Mouse (Mus musculus): Measurements from ENCODE around the gene Nme6. TPM values are rescaled to one million over a fixed set of nuclear protein-coding genes. Genes with fewer than 3 reads are reported as not detected.
A peak's percentile ranks its signal among the peaks of the same experiment; 100 is the strongest.
"Not testable (repeated sequence)": the region's sequence is repeated elsewhere in the genome, so short reads cannot be mapped to it uniquely, and the experiment has no call there.

Nme6 gene
- 85.4 and 87.9 TPM in 2 replicates for polyA plus RNA-seq (2014; fragmentation: Nextera tagmentation; extraction: Ambion mirVana)

DNA sequence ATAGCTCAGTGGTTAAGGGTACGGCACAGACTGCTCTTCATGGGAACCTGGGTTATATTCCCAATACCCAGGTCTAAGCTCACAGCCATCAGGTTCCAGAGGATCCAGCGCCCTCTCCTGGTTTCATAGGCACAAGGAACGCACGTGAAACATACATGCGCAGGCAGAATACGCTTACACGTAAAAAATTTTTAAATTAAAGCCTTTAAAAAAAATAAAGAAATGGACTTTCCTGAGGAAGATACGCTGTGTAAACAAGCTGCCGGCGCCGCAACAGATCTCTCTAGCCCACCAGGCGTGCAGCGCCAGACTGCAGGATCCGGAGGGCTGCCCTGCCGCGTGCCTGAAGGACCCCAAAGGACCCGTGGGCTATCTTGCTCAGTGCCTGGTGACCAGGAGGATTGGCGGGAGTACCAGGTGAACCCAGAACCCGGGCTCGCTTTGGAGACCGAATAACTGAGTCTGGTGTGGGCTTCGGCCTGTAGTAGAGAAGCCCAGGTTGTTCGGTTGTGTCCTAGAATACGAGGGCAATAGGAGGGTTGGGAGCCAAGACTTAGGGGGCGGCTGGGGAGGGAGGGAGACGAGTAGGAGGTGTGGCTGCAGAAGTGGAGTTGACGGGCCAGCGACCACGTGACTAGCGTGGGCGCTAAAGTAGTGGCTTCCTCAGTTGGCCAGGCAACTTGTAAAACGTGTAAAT is at the start of gene Nme6:
Gene Nme6, plus strand, starts transcription at position 359 of the 697 bp plus-strand sequence.
- no peaks in the 10 kb centered on the region for H3K9me3 ChIP-seq (ENCODE audit: control insufficient read depth, low read length)
- H3K27me3 ChIP-seq (replicated peaks; ENCODE audit: control insufficient read depth, insufficient read depth, low read length), result no peaks in the 10 kb centered on the region
- H3K36me3 ChIP-seq (ENCODE audit: control insufficient read depth, insufficient read depth, low read length), result peaks cover 20% of the 10 kb centered on the region
- peak within 1 kb of the TSS; percentile 97 for H3K4me2 ChIP-seq (ENCODE audit: low read length)
- under 1% methylated on average over 32 of the region's 32 CpGs for WGBS
- H3K4me3 ChIP-seq (ENCODE audit: low read depth, low read length), result peak within 1 kb of the TSS; percentile 74
- DNase-seq (ENCODE audit: low spot score), result peak; percentile 99
- H3K4me1 ChIP-seq (replicated peaks; ENCODE audit: control insufficient read depth, insufficient read depth, low read length), result peaks cover 5% of the 10 kb centered on the region
- H3K27ac ChIP-seq (ENCODE audit: low read depth), result peak within 1 kb of the TSS; percentile 66
- ATAC-seq (replicated peaks; ENCODE audit: low FRiP score, low TSS enrichment, low read depth), result peak; percentile 99
- H3K9ac ChIP-seq (ENCODE audit: low read length), result peak within 1 kb of the TSS; percentile 61

DNA sequence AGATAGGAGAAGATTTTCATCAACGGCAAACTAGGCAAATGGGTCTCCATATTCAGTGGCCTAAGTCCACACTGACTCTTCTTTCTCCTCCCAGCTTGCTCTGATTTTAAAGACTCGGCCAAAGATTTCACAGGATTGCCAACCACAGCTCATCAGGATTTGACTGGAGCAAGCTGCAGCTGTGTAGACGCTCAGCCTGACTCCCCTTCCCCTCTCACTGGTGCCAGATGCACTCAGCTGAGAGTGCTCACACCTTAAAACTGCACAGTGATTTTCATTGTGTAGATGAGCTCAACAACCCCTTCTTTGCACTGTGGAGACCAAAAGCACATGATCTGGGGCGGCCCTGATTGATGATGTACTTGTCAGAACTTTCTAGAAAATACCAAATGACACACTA is 42.0 kb upstream of the Nme6 start, which contains the start of gene Fbxw27:
Gene Fbxw27, minus strand, starts transcription at position 101 of the 400 bp plus-strand sequence.
- DNase-seq (ENCODE audit: low spot score); H3K9ac ChIP-seq (ENCODE audit: low read length); ATAC-seq (replicated peaks; ENCODE audit: low FRiP score, low TSS enrichment, low read depth); H3K9me3 ChIP-seq (ENCODE audit: control insufficient read depth, low read length); H3K36me3 ChIP-seq (ENCODE audit: control insufficient read depth, insufficient read depth, low read length); H3K4me1 ChIP-seq (replicated peaks; ENCODE audit: control insufficient read depth, insufficient read depth, low read length); H3K4me3 ChIP-seq (ENCODE audit: low read depth, low read length); H3K27ac ChIP-seq (ENCODE audit: low read depth); H3K4me2 ChIP-seq (ENCODE audit: low read length); H3K27me3 ChIP-seq (replicated peaks; ENCODE audit: control insufficient read depth, insufficient read depth, low read length): not testable (repeated sequence)
- 80% methylated on average over 4 of the region's 4 CpGs for WGBS

DNA sequence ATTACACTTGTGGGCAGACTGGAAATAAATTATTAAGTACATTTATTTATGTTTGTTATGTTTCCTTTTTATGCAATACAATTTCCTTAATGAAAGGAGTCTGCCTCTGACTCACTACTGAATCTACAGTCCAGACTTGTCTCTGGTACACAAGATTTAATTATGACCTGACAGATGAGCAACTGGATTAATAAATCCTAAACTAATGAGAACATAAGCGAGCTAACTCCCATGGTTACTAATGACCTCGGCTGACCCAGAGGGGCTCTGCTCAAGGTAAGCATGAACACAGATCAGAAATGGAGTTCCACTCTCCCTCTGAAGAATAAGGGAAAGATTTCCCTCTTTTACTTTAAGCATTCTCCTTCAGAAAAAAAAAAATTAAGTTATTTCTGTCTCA is 37.3 kb upstream of the Nme6 start:
- no peaks in the 10 kb centered on the region for H3K4me1 ChIP-seq (replicated peaks; ENCODE audit: control insufficient read depth, insufficient read depth, low read length)
- no peak overlapping the region for H3K27ac ChIP-seq (ENCODE audit: low read depth)
- no peaks in the 10 kb centered on the region for H3K9me3 ChIP-seq (ENCODE audit: control insufficient read depth, low read length)
- H3K4me2 ChIP-seq (ENCODE audit: low read length), result no peak overlapping the region
- no peaks in the 10 kb centered on the region for H3K27me3 ChIP-seq (replicated peaks; ENCODE audit: control insufficient read depth, insufficient read depth, low read length)
- WGBS, result 67% methylated on average over 2 of the region's 2 CpGs
- ATAC-seq (replicated peaks; ENCODE audit: low FRiP score, low TSS enrichment, low read depth) (no peak), DNase-seq (ENCODE audit: low spot score) (no peak)
- no peaks in the 10 kb centered on the region for H3K36me3 ChIP-seq (ENCODE audit: control insufficient read depth, insufficient read depth, low read length)
- no peak overlapping the region for H3K9ac ChIP-seq (ENCODE audit: low read length)
- no peak overlapping the region for H3K4me3 ChIP-seq (ENCODE audit: low read depth, low read length)

DNA sequence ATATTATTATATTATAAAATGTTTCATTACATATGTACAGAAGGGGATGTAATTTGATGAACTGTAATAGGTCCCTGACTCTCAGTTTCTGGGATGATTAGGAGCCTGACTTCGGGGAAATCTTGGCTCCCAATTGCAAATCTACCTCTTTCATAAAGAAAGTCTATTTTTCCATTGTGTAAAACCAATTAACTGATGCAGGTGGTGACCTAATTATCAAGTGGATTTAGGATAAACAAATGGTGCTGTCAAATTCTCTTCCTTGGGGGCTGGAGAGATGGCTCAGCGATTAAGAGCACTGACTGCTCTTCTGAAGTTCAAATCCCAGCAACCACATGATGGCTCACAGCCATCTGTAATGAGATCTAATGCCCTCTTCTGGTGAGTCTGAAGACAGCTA is 36.7 kb upstream of the Nme6 start:
- Histone ChIP-seq H3K4me2 (ENCODE audit: low read length) (no peak overlapping the region), H3K27ac (ENCODE audit: low read depth) (no peak overlapping the region), H3K4me3 (ENCODE audit: low read depth, low read length) (no peak overlapping the region), H3K4me1 (replicated peaks; ENCODE audit: control insufficient read depth, insufficient read depth, low read length) (no peaks in the 10 kb centered on the region), H3K27me3 (replicated peaks; ENCODE audit: control insufficient read depth, insufficient read depth, low read length) (no peaks in the 10 kb centered on the region), H3K36me3 (ENCODE audit: control insufficient read depth, insufficient read depth, low read length) (no peaks in the 10 kb centered on the region), H3K9me3 (ENCODE audit: control insufficient read depth, low read length) (no peaks in the 10 kb centered on the region), H3K9ac (ENCODE audit: low read length) (no peak overlapping the region)
- 78% methylated on average over 2 of the region's 2 CpGs for WGBS
- DNase-seq (ENCODE audit: low spot score), result no peak
- no peak for ATAC-seq (replicated peaks; ENCODE audit: low FRiP score, low TSS enrichment, low read depth)

DNA sequence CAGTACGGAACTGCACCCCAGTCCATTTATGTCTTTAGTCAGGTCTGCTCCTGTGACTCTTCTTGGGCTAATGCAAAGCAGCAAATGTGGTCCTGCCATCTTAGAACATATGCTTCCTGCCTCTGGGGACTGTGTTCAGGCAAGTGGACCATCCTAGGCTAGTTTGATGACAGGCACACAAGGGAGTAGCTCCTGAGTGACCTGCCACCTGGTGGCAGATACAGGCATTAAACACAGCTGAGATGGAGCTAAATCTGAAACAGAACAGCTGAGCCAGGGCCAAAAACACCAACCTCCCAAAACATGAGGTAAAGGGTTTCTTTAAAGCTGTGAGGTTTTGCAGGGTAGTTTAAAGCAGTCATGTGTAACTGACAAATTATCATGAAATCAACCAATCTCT is 34.5 kb upstream of the Nme6 start:
- no peaks in the 10 kb centered on the region for H3K4me1 ChIP-seq (replicated peaks; ENCODE audit: control insufficient read depth, insufficient read depth, low read length)
- DNase-seq (ENCODE audit: low spot score) (peak; percentile 53), ATAC-seq (replicated peaks; ENCODE audit: low FRiP score, low TSS enrichment, low read depth) (no peak; the same call in 1 of the 2 replicates)
- no peak overlapping the region for H3K4me2 ChIP-seq (ENCODE audit: low read length)
- no peaks in the 10 kb centered on the region for H3K36me3 ChIP-seq (ENCODE audit: control insufficient read depth, insufficient read depth, low read length)
- WGBS, result 92% methylated on average over 1 of the region's 1 CpGs
- H3K4me3 ChIP-seq (ENCODE audit: low read depth, low read length), result no peak overlapping the region
- no peaks in the 10 kb centered on the region for H3K27me3 ChIP-seq (replicated peaks; ENCODE audit: control insufficient read depth, insufficient read depth, low read length)
- H3K27ac ChIP-seq (ENCODE audit: low read depth), result no peak overlapping the region
- no peaks in the 10 kb centered on the region for H3K9me3 ChIP-seq (ENCODE audit: control insufficient read depth, low read length)
- no peak overlapping the region for H3K9ac ChIP-seq (ENCODE audit: low read length)

DNA sequence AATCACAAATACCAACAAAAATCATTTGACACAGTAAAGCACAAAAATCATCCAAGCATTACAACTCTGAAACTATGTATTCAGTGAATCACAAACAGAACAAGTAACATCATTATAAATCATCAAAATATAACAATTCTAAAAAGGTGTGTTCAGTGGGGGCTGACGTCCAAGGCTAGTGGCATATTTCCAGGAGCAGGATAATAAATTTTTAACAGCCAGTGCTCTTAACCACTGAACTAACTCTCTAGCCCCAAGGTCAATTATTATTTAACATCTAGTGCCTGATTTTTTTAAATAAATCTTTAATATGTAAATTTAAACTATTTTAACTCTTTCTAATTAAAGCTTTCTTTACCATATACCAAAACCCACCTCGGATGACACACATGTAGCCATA is 27.0 kb upstream of the Nme6 start:
- 70% methylated on average over 2 of the region's 2 CpGs for WGBS

DNA sequence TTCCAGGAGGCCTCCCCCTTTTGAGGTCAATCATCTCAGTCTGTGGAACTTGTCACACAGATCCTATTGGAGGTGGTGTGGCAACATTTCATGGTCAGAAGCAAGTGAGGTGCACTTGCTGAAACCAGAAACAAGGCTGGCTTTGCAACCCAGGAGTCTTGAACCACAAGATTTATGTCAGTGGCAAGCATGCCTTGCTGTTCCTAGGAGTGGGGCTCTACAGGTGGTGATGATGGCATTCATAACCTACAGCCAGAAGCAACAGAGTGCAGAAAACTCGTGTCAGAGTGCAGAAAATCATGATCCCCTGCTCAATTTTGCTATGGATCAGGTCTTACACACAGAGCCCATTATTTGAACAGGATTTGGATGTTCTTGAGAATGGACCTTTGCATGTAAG is 26.3 kb upstream of the Nme6 start:
- no peak for ATAC-seq (replicated peaks; ENCODE audit: low FRiP score, low TSS enrichment, low read depth)
- Histone ChIP-seq H3K27me3 (replicated peaks; ENCODE audit: control insufficient read depth, insufficient read depth, low read length) (no peaks in the 10 kb centered on the region), H3K27ac (ENCODE audit: low read depth) (no peak overlapping the region), H3K36me3 (ENCODE audit: control insufficient read depth, insufficient read depth, low read length) (no peaks in the 10 kb centered on the region), H3K9me3 (ENCODE audit: control insufficient read depth, low read length) (no peaks in the 10 kb centered on the region), H3K4me1 (replicated peaks; ENCODE audit: control insufficient read depth, insufficient read depth, low read length) (no peaks in the 10 kb centered on the region), H3K9ac (ENCODE audit: low read length) (no peak overlapping the region), H3K4me3 (ENCODE audit: low read depth, low read length) (no peak overlapping the region), H3K4me2 (ENCODE audit: low read length) (no peak overlapping the region)
- DNase-seq (ENCODE audit: low spot score), result no peak
- 57% methylated on average over 1 of the region's 1 CpGs for WGBS

More for the DNA sequence above, 27.0 kb upstream of the Nme6 start:
- not testable (repeated sequence) for H3K36me3 ChIP-seq (ENCODE audit: control insufficient read depth, insufficient read depth, low read length); H3K4me1 ChIP-seq (replicated peaks; ENCODE audit: control insufficient read depth, insufficient read depth, low read length); H3K27ac ChIP-seq (ENCODE audit: low read depth); DNase-seq (ENCODE audit: low spot score); H3K9me3 ChIP-seq (ENCODE audit: control insufficient read depth, low read length); H3K27me3 ChIP-seq (replicated peaks; ENCODE audit: control insufficient read depth, insufficient read depth, low read length); ATAC-seq (replicated peaks; ENCODE audit: low FRiP score, low TSS enrichment, low read depth); H3K4me3 ChIP-seq (ENCODE audit: low read depth, low read length); H3K9ac ChIP-seq (ENCODE audit: low read length); H3K4me2 ChIP-seq (ENCODE audit: low read length)

DNA sequence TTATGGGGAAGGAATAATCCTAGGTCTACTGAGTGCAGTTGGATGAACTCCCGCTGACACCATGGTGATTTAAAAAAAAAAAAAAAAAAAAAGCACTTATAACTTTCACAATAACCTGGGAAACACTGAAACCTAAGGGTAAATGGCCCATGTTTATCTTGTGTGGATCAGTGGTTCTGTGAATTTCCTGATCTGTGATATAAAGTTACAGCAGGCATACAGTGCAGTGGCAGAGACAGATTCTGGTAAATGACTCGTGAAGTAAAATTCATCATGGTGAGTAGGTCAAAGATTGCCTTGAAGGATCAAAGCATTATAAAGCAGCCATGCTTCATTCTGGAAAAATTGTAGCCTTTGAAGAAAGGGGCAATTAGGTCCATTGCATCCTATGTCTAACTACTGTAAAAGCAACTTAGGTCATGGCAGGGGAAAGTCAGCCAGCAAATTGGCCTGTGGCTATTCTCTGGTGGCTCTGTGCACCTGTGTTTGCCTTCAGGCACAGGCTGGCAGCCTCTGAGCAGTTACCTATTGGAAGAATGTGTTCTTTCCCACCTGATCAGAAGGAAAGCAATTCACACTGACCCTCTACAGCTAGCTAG is 25.8 kb upstream of the Nme6 start:
- no peaks in the 10 kb centered on the region for H3K36me3 ChIP-seq (ENCODE audit: control insufficient read depth, insufficient read depth, low read length)
- no peak overlapping the region for H3K4me2 ChIP-seq (ENCODE audit: low read length)
- no peak overlapping the region for H3K27ac ChIP-seq (ENCODE audit: low read depth)
- WGBS, result 87% methylated on average over 2 of the region's 2 CpGs
- DNase-seq (ENCODE audit: low spot score) (no peak), ATAC-seq (replicated peaks; ENCODE audit: low FRiP score, low TSS enrichment, low read depth) (no peak)
- H3K9ac ChIP-seq (ENCODE audit: low read length), result no peak overlapping the region
- H3K4me1 ChIP-seq (replicated peaks; ENCODE audit: control insufficient read depth, insufficient read depth, low read length), result no peaks in the 10 kb centered on the region
- no peaks in the 10 kb centered on the region for H3K27me3 ChIP-seq (replicated peaks; ENCODE audit: control insufficient read depth, insufficient read depth, low read length)
- no peaks in the 10 kb centered on the region for H3K9me3 ChIP-seq (ENCODE audit: control insufficient read depth, low read length)
- no peak overlapping the region for H3K4me3 ChIP-seq (ENCODE audit: low read depth, low read length)

DNA sequence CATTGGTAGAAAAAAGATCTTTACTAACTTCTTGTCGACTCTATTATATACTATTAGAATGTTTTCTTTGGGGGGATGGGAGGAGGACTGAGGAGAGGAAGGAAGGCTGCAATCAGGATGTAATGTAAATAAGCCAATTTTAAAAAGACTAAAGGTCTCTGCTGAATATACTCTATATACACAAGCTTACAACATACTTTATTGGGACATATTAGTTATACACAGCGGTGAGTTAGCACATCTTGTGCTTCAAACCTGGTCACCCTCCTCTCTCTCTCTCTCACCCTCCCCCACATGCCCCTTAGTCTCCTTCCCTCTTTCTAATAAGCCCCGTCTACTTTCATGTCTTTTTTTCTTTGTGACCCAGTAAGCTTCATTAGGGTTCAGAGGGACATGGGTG is 24.7 kb upstream of the Nme6 start:
- DNase-seq (ENCODE audit: low spot score) (no peak), ATAC-seq (replicated peaks; ENCODE audit: low FRiP score, low TSS enrichment, low read depth) (no peak)
- Histone ChIP-seq H3K27ac (ENCODE audit: low read depth) (no peak overlapping the region), H3K4me1 (replicated peaks; ENCODE audit: control insufficient read depth, insufficient read depth, low read length) (no peaks in the 10 kb centered on the region), H3K27me3 (replicated peaks; ENCODE audit: control insufficient read depth, insufficient read depth, low read length) (no peaks in the 10 kb centered on the region), H3K9ac (ENCODE audit: low read length) (no peak overlapping the region), H3K4me3 (ENCODE audit: low read depth, low read length) (no peak overlapping the region), H3K9me3 (ENCODE audit: control insufficient read depth, low read length) (no peaks in the 10 kb centered on the region), H3K4me2 (ENCODE audit: low read length) (no peak overlapping the region), H3K36me3 (ENCODE audit: control insufficient read depth, insufficient read depth, low read length) (no peaks in the 10 kb centered on the region)
- WGBS, result 43% methylated on average over 3 of the region's 3 CpGs

Measured in intestine, embryonic 14.5 days (tissue).